Mouse (Mus musculus) right cerebral cortex, adult 2 months (tissue): ENCODE measurements around the gene Efcab12.
"Not testable (repeated sequence)": the region's sequence is repeated elsewhere in the genome, so short reads cannot be mapped to it uniquely, and the experiment has no call there.

ENCODE experiments used
- DNase-seq, 2 experiments: peaks; one replicate each; pipeline ENCODE4 v3.0.0; 2021 to 2022; ENCODE audit warnings: low spot score in 2 of 2

Efcab12 gene

DNA sequence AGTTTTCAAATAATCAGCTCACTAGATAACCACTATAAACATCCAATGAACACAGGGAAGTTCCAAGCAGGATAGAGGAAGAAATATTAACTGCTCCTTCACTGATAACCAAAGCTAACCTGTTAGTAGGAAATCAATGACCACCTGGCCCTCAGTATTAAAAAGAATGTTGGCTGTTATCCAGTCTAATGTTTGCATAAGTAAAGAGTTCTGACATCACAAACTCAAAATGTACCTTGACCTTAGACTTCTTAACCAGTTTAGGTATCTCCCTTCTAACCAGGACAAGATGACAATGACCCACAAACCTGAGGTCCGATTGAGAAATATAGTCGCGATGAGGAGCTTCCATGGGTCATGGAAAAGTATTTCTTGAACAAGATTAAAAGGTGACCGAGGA, 6.8 kb upstream of the Efcab12 start:
- no peak for DNase-seq

DNA sequence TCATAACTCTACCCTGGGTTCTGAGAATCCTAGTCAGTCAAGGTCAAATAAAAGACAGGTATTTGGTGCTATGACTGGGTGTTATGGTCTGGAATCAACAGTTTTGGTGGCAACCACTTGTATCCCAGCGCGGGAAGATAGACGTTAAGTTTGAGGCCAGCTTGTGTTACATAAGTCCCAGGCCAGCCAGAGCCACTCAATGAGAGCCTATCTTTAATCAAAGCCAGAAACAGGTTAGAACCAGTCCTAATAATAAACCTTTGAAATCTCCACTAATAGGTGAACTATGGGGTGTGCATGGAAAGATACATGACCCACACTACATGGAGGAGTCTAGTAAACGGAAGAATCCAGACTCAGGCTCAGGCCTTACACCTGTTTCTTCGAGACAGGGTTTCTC, 533 bp upstream of the Efcab12 start:
- DNase-seq = no peak

DNA sequence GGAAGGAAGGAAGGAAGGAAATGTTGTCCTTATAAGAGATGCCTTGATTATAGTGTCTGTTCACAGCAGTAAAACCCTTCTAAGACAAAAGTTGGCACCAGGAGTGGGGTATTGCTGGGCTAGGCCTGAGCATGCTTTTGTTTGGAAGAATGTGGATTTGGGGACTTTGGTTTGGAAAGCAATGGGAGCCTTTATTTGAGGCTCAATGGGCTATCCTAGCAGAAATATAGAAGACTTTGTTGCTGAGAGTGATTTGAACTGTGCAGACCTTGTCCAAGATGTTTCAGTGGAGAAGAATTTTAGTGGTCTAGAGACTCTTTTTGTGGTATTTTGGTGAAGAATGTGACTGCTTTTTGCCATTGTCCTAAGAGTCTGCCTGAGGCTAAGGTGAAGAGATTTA, 4.4 kb downstream of the Efcab12 start:
- DNase-seq = no peak

DNA sequence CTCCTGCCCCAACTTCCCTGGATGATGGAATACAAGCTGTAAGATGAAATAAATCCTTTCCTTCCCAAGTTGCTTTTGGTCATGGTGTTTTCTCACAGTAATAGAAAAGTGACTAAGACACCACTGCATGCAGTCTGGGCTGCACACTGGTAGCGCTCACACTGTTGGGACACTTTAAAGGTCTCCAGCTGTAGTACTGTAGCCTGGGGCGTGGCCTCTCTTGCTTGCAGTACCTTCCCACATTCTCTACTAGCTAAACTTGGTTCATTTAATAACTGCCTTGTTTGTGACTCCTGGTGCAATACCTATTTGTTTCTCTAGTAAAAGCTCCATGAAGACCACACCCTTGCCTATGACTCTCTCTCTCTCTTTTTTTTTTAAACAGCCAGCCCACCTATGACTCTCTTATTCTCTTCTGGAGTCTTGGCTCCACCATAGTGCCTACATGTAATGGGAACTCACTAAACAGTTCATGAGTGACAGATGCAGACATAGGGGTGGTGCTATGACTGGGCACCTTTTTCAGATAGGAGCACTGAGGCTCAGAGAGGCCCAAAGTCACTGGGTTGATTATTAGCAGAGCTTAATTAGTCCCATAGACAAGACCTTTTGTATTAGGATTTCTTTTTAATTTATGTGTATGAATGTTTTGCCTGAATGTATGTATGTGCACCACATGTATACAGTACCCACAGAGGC, 5.9 kb downstream of the Efcab12 start:
- no peak for DNase-seq

DNA sequence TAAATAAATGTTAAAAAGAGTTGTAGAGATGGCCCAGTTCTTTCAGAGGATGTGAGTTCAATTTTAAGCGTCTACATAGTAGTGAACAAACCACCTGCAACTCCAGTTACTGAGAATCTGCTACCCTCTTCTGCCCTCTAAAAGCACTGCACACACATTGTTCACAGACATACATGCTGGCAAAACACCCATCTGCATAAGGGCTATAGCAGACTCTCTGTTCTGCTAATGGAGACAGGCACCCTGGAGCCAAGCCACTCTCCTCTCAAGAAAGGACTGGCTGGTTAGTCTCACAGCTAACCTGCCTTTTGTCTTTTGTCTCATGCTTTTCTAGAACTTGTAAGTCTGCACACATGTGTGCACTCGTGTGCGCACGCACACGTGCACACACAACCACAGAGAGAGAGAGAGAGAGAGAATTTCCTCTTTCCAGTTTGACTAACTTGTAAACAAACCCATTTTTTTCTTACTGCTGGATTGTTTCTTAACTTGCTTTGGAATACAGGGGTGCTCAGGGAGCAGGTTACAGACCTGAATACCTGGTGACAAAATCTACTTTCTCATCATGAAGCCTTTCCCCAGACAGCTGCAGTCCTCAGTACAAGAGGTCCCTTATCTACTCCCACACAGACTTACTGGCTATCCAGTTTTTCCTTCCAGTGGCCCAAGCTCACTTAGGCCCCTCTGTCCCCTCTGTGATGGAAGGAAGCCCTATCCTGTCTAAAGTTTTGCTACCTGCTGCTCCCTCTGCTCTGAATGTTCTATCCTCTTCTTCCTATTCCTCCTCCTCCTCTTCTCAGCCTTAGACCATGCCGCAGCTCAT, 7.2 kb downstream of the Efcab12 start:
- DNase-seq = no peak

DNA sequence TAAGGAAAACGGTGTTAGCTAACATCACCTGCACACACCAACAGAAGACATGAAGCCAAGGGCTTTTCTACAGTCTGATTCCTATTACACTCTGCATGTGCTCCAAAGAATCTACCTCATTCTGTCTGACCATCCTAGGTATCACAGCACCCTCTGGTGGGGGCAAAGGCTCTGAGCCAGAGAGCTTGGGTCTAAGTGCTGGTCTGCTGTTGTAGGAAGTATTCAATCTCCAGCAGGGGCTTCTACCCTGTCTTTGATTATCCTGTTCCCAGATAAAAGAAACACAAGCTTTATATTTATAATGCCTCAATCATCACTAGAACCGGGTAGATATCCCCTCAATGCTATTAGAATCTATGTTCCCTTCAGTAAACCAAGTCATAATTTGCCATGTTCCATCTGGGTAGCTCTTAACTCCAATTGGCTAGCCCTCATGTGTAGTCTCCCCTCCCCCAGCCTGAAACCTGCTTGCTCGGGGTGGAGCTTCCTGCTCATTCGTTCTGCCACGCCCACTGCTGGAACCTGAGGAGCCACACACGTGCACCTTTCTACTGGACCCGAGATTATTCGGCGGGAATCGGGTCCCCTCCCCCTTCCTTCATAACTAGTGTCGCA, 14.3 kb downstream of the Efcab12 start:
- not testable (repeated sequence) for DNase-seq

DNA sequence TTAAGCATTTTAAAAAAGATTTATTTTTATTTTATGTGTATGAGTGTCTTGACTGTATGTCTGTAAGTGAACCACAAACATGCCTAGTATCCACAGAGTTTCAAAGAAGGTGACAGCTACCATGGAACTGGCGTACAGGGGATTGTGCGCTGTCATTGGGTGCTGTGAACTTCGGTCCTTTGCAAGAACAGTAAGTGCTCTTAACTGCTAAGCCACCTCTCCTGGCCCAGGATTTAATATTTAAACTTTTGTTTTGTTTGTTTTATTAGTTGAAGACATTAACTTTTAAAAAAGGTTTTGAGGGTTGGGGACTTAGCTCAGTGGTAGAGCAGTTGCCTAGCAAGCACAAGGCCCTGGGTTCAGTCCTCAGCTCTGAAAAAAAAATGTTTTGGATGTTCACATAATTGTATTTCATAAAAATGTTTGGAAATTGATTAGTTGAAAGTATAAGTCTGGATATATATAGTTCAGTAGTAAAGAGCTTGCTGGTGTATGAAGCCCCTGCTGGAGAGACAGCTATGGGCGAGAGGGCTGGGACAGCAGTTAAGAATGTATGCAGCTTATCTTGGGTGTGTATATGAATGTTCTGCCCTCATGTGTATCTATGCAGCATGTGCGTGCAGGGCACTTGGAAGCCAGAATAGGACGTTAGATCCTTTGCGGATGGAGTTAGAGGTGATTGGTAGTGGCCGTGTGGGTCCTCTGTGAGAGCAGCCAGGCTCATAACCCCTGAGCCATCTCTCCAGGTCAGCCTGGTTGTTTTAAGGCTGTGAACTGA, 16.8 kb downstream of the Efcab12 start:
- DNase-seq = no peak

DNA sequence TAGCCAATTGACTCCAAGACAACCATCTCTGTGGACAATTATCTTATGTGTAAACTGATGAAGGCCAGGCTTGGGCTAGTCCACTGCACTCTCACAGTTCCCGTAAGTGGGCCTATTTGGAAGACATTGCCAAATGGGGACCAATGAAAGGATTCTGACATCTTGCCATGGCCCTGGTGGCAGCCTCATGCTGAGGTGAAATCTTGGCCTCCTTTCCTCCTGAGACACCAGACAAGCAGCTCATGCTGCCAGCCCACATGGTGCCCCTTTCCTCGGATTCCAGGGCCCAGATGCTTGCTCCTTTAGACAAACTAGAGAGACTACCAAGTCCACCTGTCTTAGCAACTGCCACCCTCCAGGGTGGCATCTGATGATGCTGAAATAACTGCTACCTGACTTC, 20.1 kb downstream of the Efcab12 start:
- DNase-seq = no peak

DNA sequence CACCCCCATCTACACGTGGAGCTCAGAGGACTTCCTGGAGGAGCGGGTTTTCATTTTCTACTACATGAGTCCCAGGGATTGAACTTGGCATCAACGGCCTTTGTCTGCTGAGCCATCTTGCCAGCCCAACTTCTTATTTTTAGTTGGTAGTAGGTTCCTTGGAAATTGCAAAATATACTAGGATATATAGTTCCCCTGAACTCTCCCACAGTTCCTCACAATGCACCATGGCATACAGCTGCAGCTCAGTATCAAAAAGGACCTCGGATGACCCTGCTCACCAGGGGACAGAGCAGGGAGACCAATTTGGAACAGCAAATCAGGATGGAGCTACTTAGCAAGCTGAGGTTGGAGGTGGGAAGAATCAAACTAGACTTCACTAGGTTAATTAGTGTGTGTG, 23.2 kb downstream of the Efcab12 start:
- no peak for DNase-seq

DNA sequence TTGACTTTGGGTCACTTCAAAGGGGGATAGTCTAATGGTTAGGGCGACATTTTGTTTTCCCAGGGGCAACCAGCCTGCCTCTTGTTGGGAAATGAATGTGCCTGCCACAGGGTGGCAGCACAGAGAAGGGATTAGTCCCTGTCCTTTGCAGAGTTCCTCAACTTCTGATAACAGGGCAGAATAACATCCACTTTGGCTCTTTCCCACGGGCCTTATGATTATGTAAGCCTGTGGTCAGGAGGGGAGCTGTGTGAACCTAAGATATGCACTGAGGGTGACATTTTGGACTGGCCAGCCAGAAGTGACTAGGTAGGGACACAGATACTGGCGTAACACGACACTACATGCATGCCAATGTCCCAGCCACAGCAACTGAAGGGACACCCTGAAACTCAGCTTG, 24.1 kb downstream of the Efcab12 start:
- DNase-seq = peak; percentile 50 to 70

DNA sequence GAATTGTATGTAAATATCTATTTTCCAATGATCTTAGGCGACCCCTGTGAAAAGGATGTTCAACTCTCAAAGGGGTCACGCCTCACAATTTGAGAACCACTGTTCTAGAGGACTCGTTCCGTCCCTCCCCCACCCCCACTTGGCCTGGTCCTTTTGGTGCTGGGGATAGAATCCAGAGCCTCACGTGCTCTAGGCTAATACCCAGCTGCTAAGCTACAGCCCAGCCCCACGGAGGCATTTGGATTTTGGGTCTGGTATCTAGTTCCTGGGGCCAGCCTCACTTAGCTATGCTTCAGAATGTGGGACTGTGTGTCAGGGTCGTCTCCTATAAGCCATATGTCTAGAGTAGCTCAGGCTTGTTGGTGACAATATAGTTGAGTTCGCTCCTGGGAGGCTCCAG, 26.6 kb downstream of the Efcab12 start:
- DNase-seq = no peak

DNA sequence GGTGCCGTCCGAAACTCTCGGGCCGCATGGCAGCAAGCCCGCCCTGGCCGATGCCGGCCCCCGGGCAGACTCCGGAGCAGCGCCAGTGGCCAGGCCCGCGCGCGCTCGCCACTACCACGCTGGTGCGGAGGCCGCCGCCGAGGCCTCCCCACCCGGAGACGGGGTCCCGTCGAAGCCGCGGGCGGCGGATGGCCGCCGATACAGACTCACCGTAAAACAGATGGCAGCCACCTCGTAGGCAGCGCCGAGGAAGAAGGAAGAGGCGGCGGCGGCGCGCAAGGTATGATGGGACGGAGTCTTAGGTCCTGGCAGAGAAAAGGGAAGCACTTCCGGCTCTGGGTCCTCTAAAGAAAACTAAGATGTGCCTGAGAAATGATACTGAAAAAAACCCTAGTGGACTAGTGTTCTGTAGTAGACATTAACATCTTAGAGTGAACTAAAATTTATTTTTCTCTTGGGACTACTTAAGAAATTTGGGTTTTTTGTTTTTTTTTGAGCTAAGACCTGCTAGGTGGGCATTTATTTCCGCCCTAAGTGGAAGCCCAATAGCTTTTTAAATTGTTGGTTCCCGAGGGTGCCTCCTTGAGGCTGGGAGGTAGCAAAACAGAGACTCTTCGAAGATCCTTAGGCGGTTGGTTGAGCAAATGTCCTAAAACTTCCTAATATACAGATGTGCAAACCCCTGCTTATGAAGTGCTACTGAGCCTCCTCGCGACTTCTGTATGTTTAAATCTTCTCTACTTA, 29.6 kb downstream of the Efcab12 start, which contains the start of gene Rpl32:
Rpl32 (minus strand) TSS at position 260 of the 744 bp plus-strand sequence.
- DNase-seq = peak; percentile 89 to 91

DNA sequence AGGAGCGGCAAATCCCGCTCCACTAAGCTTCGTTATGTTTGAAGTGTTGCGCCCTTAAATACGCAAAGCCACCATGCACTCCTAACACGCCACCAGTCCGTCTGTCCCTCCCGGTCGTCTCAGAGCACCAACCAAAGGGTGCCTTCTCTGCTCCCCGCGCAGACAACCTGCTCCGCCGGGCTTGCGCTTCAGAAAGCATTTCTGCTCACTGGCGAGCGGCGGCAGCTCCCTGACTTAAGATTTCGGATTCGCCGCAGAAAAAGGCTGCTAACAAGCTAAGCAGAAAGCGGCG, 30.1 kb downstream of the Efcab12 start:
- no peak for DNase-seq

DNA sequence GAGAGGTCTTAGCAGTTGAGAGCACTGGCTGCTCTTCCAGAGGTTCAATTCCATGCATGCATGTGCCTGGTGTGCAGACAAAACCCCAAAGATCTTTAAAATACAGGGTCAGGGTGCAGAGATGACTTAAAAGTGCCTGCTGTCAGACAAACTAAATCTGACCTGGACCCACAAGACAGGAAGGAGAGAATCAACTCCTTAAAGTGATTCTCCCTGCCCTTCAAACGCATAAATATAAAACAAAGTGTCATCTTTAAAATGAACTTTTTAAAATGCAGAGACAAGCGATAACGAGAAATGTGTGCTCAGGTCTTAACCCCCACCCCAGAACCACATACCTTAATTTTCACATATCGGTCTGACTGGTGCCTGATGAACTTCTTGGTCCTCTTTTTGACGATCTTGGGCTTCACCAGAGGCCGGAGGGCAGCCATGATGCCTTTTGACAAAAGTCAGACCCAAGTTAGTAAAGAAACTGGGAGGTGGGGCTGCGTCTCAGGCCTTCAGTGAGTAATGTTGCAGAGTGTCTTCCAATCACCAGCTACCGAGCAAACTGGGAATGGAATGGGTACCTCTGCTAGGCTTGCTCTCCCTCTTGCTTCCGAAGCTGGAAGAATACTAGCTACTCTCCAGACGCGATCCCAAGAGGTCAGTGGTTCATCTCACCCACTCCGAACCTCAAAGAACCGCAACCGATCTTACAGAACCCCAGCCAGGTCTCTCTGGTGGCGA, 30.6 kb downstream of the Efcab12 start:
- no peak for DNase-seq

DNA sequence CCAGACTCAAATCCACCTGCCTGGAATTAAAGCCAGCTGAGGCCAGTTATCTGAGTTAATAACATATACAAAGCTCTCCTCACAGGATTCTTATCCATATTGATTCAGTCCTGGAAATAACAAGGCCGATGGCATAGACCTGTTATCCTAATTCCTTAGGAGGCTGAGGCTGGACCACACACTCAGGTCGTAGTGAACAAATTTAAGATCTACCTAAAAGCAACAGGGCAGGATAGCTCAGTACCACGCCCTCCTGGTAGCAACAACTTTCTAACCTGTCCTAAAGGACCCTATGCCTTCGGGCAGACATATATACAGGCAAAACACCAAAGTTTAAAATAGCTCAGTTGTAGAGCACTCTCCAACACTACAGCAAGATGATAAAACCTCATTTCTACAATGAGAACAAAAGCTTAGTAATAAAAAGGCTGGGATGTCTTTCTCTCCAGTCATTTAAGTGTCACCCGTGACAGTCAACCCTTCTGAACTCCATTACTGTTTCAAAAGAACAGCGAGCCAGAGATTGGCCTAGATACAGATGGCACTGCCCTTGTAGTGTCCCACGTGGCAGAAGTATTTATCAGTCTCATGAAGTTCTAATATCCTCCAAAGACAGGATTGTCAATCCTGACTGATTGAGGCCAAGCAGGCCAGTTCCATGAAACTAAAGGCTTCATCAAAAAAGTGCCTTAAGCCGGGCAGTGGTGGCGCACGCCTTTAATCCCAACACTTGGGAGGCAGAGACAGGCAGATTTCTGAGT, 33.6 kb downstream of the Efcab12 start:
- DNase-seq = no peak

DNA sequence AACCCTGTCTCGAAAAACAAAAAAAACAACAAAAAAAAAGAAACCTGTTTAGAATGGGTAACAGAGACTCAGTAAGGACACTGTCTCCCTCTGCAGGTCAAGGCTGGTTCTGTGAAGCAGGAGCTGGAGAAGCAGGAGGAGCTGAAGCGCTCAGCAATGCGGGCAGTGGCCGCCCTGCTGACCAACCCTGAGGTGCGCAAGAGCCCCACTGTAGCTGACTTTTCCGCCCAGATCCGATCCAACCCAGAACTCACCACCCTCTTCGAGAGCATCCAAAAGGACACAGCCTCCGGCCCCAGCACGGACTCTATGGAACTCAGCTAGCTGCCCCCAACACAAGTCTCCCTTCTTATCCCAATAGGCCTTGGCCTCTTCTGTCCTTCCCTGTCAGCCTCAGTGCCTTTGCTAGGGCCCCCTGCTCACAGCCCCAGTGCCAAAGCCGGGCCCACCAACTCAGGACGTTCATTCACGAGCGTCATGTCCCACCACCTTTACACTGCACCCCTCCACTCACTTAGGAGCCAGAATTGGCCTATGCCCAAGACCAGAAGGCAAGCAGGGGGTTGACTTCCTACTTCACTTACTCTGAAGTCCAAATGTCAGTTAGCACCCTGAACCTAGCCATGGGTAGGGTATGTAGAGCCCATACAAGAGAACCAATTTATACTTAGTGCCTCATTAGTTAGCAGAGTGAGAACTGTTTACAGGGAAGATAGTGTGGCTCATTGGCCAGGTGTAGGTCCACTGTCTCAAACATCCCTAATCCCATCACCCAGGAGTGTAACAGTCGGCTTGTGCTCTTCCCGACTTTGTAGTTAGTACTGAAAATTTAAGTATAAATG, 34.5 kb downstream of the Efcab12 start:
- DNase-seq = peak; percentile 82 to 87

DNA sequence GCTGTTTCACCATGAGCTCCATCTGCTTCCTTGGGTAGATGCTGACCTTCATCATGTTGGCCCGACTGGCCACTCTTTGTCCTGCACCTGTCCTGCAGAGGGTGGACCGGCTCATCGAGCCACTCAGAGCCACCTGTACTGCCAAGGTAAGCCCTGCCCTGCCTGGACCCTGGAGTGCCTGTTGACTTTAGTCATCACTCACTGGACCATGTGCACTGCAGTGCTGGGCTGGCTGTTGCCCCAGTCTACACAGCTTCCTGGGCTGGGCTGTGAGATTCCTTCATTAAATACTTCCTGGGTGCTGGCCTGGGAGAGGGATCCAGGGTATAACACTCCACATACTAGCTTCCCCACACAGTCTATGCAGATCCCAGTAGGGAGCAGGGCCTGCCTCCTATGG, 36.4 kb downstream of the Efcab12 start:
- DNase-seq = no peak

DNA sequence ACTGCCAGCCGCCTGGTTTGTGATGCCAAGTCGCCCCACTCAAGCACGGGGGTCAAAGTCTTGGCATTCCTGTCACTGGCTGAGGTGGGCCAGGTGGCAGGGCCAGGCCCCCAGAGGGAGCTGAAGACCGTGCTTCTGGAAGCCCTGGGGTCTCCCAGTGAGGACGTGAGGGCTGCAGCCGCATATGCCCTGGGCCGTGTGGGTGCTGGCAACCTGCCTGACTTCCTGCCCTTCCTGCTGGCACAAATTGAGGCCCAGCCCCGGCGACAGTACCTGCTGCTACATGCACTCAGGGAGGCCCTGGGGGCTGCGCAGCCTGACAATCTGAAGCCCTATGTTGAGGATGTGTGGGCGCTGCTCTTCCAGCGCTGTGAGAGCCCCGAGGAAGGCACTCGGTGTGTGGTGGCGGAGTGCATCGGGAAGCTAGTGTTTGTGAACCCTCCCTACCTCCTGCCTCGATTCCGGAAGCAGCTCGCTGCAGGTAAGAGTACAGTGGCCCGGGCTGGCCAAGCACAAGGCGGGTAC, 45.5 kb downstream of the Efcab12 start:
- no peak for DNase-seq
